Comparison of ENCODE assay signal across 8 mouse cellular contexts in genomic region chr13:34192414-34193191, GRCm38 (mm10). TPM values are rescaled to one million over a fixed set of nuclear protein-coding genes. Genes with fewer than 3 reads are reported as not detected.
DNase-seq lines count a peak whose midpoint lies in the region; ATAC-seq and TF ChIP-seq lines count a peak whose summit lies in the region.

No protein-coding gene starts in this region.

- ATAC-seq in embryonic facial prominence, embryonic 15.5 days (ENCODE audit: insufficient number of reproducible peaks, low FRiP score, low TSS enrichment, low read depth), result peak; percentile 65; the same call in 1 of the 2 replicates
- ATAC-seq in hindbrain, embryonic 14.5 days (ENCODE audit: low FRiP score), result peak; percentile 79; the same call in 1 of the 2 replicates
- 0 out of 2 replicates have a peak, but pooled peaks have one; percentile 17 for ATAC-seq in liver, embryonic 14.5 days (ENCODE audit: insufficient read depth)

- no peak overlapping the region for H3K4me3 ChIP-seq in embryonic facial prominence, embryonic 15.5 days (replicated peaks)
- no peak overlapping the region for H3K4me3 ChIP-seq in hindbrain, embryonic 14.5 days (replicated peaks; ENCODE audit: low read length)
- no peak overlapping the region for H3K4me3 ChIP-seq in liver, embryonic 14.5 days (ENCODE audit: insufficient read depth in 1 of 2, low read depth in 2 of 2, low read length in 2 of 2)
- no peak overlapping the region for H3K4me3 ChIP-seq in thymus, adult 2 months (ENCODE audit: control insufficient read depth, insufficient read depth, low read length)

- 66% methylated on average over 8 of the region's 8 CpGs for WGBS in embryonic facial prominence, embryonic 15.5 days
- WGBS in hindbrain, embryonic 14.5 days, result 58% methylated on average over 8 of the region's 8 CpGs
- 77% methylated on average over 8 of the region's 8 CpGs for WGBS in liver, embryonic 14.5 days (ENCODE audit: insufficient replicate concordance)
- WGBS in thymus, adult 2 months, result 92% methylated on average over 8 of the region's 8 CpGs

- H3K9me3 ChIP-seq in embryonic facial prominence, embryonic 15.5 days (replicated peaks), result no peaks in the 10 kb centered on the region
- H3K9me3 ChIP-seq in hindbrain, embryonic 14.5 days (ENCODE audit: control insufficient read depth, low read length), result no peaks in the 10 kb centered on the region
- no peaks in the 10 kb centered on the region for H3K9me3 ChIP-seq in liver, embryonic 14.5 days (ENCODE audit: control insufficient read depth, low read length)

- H3K27ac ChIP-seq in embryonic facial prominence, embryonic 15.5 days (replicated peaks), result no peak overlapping the region
- H3K27ac ChIP-seq in hindbrain, embryonic 14.5 days, result no peak overlapping the region
- no peak overlapping the region for H3K27ac ChIP-seq in liver, embryonic 14.5 days
- H3K27ac ChIP-seq in thymus, adult 2 months (ENCODE audit: control insufficient read depth, insufficient read depth, low read length), result no peak overlapping the region

- H3K27me3 ChIP-seq in embryonic facial prominence, embryonic 15.5 days, result no peaks in the 10 kb centered on the region
- no peaks in the 10 kb centered on the region for H3K27me3 ChIP-seq in hindbrain, embryonic 14.5 days (ENCODE audit: control insufficient read depth, insufficient read depth, low read length)
- no peaks in the 10 kb centered on the region for H3K27me3 ChIP-seq in liver, embryonic 14.5 days (ENCODE audit: control insufficient read depth, insufficient read depth, low read length)
- H3K27me3 ChIP-seq in thymus, adult 2 months (ENCODE audit: control insufficient read depth, insufficient read depth, low read length), result no peaks in the 10 kb centered on the region

- H3K36me3 ChIP-seq in embryonic facial prominence, embryonic 15.5 days, result no peaks in the 10 kb centered on the region
- peaks cover 32% of the 10 kb centered on the region for H3K36me3 ChIP-seq in hindbrain, embryonic 14.5 days (replicated peaks; ENCODE audit: control insufficient read depth, insufficient read depth)
- H3K36me3 ChIP-seq in liver, embryonic 14.5 days (replicated peaks; ENCODE audit: control insufficient read depth, insufficient read depth, low read depth), result peaks cover 93% of the 10 kb centered on the region
- no peaks in the 10 kb centered on the region for H3K36me3 ChIP-seq in thymus, adult 2 months (ENCODE audit: control insufficient read depth, insufficient read depth, low read length)

- peak; percentile 32 for DNase-seq in gastrocnemius, postnatal 14 days
- DNase-seq in gastrocnemius, postnatal 4 days (ENCODE audit: low spot score in 2 of 2), result no peak
- peak; percentile 6 for DNase-seq in A20 (ENCODE audit: low read depth, low spot score)
- DNase-seq in hindbrain, embryonic 14.5 days (ENCODE audit: low spot score), result no peak
- DNase-seq in liver, embryonic 14.5 days (ENCODE audit: low read depth in 3 of 3, low spot score in 3 of 3), result no peak
- DNase-seq in cerebellum, adult 11-12 months, result no peak
- no peak for DNase-seq in thymus, adult 2 months

- peak; percentile 26; the same call in 1 of the 2 replicates for TF ChIP-seq CTCF in liver, embryonic 14.5 days (IDR thresholded peaks at IDR 0.05; ENCODE audit: low read depth)
- no peak for TF ChIP-seq CTCF in thymus, adult 2 months (IDR thresholded peaks at IDR 0.05; ENCODE audit: borderline replicate concordance, control insufficient read depth, extremely low read depth, insufficient read depth, low read length, poor library complexity)

- H3K9ac ChIP-seq in embryonic facial prominence, embryonic 15.5 days, result no peak overlapping the region
- no peak overlapping the region for H3K9ac ChIP-seq in hindbrain, embryonic 14.5 days
- H3K9ac ChIP-seq in liver, embryonic 14.5 days (replicated peaks), result no peak overlapping the region

- no peak for TF ChIP-seq EP300 in liver, embryonic 14.5 days (IDR thresholded peaks at IDR 0.05; ENCODE audit: low read depth)

- TF ChIP-seq POLR2A in thymus, adult 2 months (IDR thresholded peaks at IDR 0.05; ENCODE audit: control insufficient read depth, extremely low read depth, insufficient read depth, low read length, poor library complexity), result no peak

- intact Hi-C loops in gastrocnemius, postnatal 14 days (cut with DNase I; ENCODE audit: low total_unique reads), result loop anchor here (5.0 kb wide), 1 partner anchor 150 kb away; no protein-coding TSS in a partner anchor

- H3K4me2 ChIP-seq in embryonic facial prominence, embryonic 15.5 days (replicated peaks), result no peak overlapping the region
- no peak overlapping the region for H3K4me2 ChIP-seq in hindbrain, embryonic 14.5 days (replicated peaks)
- H3K4me2 ChIP-seq in liver, embryonic 14.5 days (ENCODE audit: low read depth), result no peak overlapping the region

- no peaks in the 10 kb centered on the region; the same call in 1 of the 2 replicates for H3K4me1 ChIP-seq in embryonic facial prominence, embryonic 15.5 days
- H3K4me1 ChIP-seq in hindbrain, embryonic 14.5 days (replicated peaks; ENCODE audit: control insufficient read depth, insufficient read depth, low read length), result no peaks in the 10 kb centered on the region
- no peaks in the 10 kb centered on the region for H3K4me1 ChIP-seq in liver, embryonic 14.5 days (replicated peaks; ENCODE audit: control insufficient read depth in 2 of 2, insufficient read depth in 2 of 2, low read length in 1 of 2)
- H3K4me1 ChIP-seq in thymus, adult 2 months (replicated peaks; ENCODE audit: control insufficient read depth, insufficient read depth, low read length), result no peaks in the 10 kb centered on the region

RNA-seq across cellular contexts. Expression of gene Psmg4, which starts 29.8 kb away (rescaled TPM):
- 10 to 100 TPM; 26.0 to 26.9 TPM for total RNA-seq in gastrocnemius, postnatal 14 days (2021)
- total RNA-seq in gastrocnemius, postnatal 4 days (2021), result 10 to 100 TPM; 38.1 to 41.7 TPM
- polyA plus RNA-seq in embryonic facial prominence, embryonic 15.5 days (2015; fragmentation: Nextera tagmentation; extraction: Ambion mirVana), result 72.6 and 76.4 TPM in 2 replicates
- 73.3 and 87.0 TPM in 2 replicates for polyA plus RNA-seq in hindbrain, embryonic 14.5 days (2014; fragmentation: Nextera tagmentation; extraction: Ambion mirVana)
- polyA plus RNA-seq in liver, embryonic 14.5 days (2012; rRNA removed), result 33.7 and 45.0 TPM in 2 replicates
- polyA plus RNA-seq in liver, embryonic 14.5 days (2014; fragmentation: Nextera tagmentation; extraction: Ambion mirVana), result 39.0 and 41.1 TPM in 2 replicates
- polyA plus RNA-seq in thymus, adult 2 months (2012; rRNA removed), result 257 and 275 TPM in 2 replicates

Comparison
In these comparisons a context has a peak if more than half of its experiments do, and no peak if none do; other contexts are left out.
1. DNase-seq: peak in gastrocnemius, postnatal 14 days (single experiment) and A20 (single experiment); none in gastrocnemius, postnatal 4 days (0 of 2), hindbrain, embryonic 14.5 days (single experiment), liver, embryonic 14.5 days (0 of 3), cerebellum, adult 11-12 months (single experiment) and thymus, adult 2 months (single experiment).
2. ATAC-seq: peak in every context shown above with its lines; median percentile 79 in hindbrain, embryonic 14.5 days; 65 in embryonic facial prominence, embryonic 15.5 days; 17 in liver, embryonic 14.5 days.